Mouse (Mus musculus) neural tube, embryonic 14.5 days (tissue): ENCODE measurements around the gene Atad1. TPM values are rescaled to one million over a fixed set of nuclear protein-coding genes. Genes with fewer than 3 reads are reported as not detected.

Source experiments
- ATAC-seq: fragments of 200-750 bp; cut with Nextera tagmentation; 2 replicates; pipeline ENCODE4 v1.8.0; 2017; ENCODE audit warnings: low read depth, mild to moderate bottlenecking, moderate TSS enrichment, moderate library complexity
- H3K27ac ChIP-seq: fragments of 300-500 bp; sonication (generic); 2 replicates; pipeline ENCODE4 v1.5.1; 2014; ENCODE audit warnings: low read depth, mild to moderate bottlenecking, control low read depth, low read length, moderate library complexity, mixed read lengths
- H3K27me3 ChIP-seq: fragments of 300-500 bp; sonication (generic); 2 replicates; pipeline ENCODE4 v1.6.1; 2014; ENCODE audit warnings: low read length; ENCODE audit not compliant: control insufficient read depth, insufficient read depth
- H3K36me3 ChIP-seq: fragments of 300-500 bp; sonication (generic); 2 replicates; pipeline ENCODE4 v1.6.1; 2014; ENCODE audit warnings: low read length, mixed read lengths; ENCODE audit not compliant: control insufficient read depth, insufficient read depth
- H3K4me1 ChIP-seq: fragments of 300-500 bp; sonication (generic); 2 replicates; pipeline ENCODE4 v1.6.1; 2014; ENCODE audit warnings: low read length; ENCODE audit not compliant: control insufficient read depth, insufficient read depth
- H3K4me2 ChIP-seq: fragments of 300-500 bp; sonication (generic); 2 replicates; pipeline ENCODE4 v1.6.1; 2014; ENCODE audit warnings: mild to moderate bottlenecking, low read depth, low read length, control low read depth
- H3K4me3 ChIP-seq: fragments of 300-500 bp; sonication (generic); 2 replicates; pipeline ENCODE4 v1.5.1; 2014; ENCODE audit warnings: low read depth, low read length, control low read depth, mixed read lengths
- H3K9ac ChIP-seq: fragments of 300-500 bp; sonication (generic); replicated peaks from 2 replicates; pipeline ENCODE4 v1.6.1; 2014; ENCODE audit warnings: low read depth, mild to moderate bottlenecking, control low read depth, low read length, mixed read lengths
- H3K9me3 ChIP-seq: fragments of 300-500 bp; sonication (generic); 2 replicates; pipeline ENCODE4 v1.6.1; 2016; ENCODE audit warnings: low read length; ENCODE audit not compliant: control insufficient read depth
- WGBS: fragments of 180-500 bp; shearing (Covaris S2); extraction: QIAGEN DNeasy Blood & Tissue Kit; methylation state at CpG from one replicate; pipeline ENCODE4 v1.1.7; 2014; 5-methylcytosine and 5-hydroxymethylcytosine counted together
- polyA plus RNA-seq: library from polyadenylated mRNA; unstranded; fragments of >200 nt; fragmentation: Nextera tagmentation; extraction: Ambion mirVana; gene quantifications from 2 replicates; pipeline ENCODE4 v1.2.1, GENCODE M21; 2014

Atad1 gene
- polyA plus RNA-seq, 1 experiment from 2014 or later = 140 TPM

DNA sequence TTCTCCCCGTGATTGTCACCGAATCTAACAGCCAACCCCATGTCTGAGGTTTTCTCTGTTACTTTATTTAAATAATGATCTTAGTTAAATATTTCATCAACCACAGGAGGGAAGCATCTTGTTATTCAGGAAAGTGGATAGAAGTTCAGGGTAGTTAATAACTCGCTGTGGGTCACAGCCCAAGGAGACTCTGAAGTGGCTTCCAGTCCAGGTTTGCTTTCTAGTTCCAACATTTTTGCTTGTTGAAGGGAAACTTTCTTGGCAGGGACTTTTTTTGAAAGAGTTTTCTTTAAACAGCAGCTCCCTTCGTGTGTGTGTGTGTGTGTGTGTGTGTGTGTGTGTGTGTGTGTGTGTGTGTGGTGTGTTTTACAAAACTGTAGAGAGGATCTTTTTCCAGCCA, 112.0 kb downstream of the Atad1 start:
- no peaks in the 10 kb centered on the region for H3K36me3 ChIP-seq
- no peaks in the 10 kb centered on the region for H3K9me3 ChIP-seq
- no peak overlapping the region for H3K9ac ChIP-seq
- no peak for ATAC-seq
- H3K4me1 ChIP-seq = no peaks in the 10 kb centered on the region
- no peaks in the 10 kb centered on the region for H3K27me3 ChIP-seq
- H3K4me3 ChIP-seq = no peak overlapping the region
- H3K27ac ChIP-seq = no peak overlapping the region
- H3K4me2 ChIP-seq = no peak overlapping the region
- WGBS = 89% methylated on average over 4 of the region's 4 CpGs

DNA sequence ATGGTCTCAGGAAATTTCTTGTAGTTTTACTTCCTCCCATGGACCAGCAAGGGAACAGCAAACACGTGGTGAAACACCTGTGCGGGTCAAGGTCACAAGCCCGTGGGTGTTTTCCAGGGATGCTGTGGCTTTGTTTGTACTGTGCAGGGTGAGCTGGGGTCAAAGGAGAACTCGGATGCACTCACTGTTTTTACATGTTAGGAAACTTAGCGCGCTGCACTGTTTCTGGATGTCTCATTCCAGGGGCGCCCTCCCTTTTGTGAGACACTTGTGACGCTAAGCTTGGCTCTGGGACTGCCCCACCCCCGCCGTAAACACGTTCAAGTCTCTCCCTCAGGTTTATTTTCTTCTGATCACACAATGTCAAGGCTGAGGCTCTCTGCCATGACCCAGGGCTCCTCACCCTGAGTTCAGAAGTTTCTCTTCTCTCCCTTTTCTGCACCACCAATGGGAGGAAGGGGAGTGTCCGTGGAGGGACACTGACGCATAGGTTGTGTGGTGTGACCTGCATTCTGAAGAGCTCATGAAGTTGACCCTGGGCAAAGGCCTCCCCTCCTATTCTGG, 112.7 kb downstream of the Atad1 start:
- Histone ChIP-seq H3K36me3 (no peaks in the 10 kb centered on the region), H3K4me1 (no peaks in the 10 kb centered on the region), H3K4me2 (no peak overlapping the region), H3K27ac (no peak overlapping the region), H3K4me3 (no peak overlapping the region), H3K9me3 (no peaks in the 10 kb centered on the region), H3K9ac (no peak overlapping the region), H3K27me3 (no peaks in the 10 kb centered on the region)
- ATAC-seq = no peak
- 70% methylated on average over 13 of the region's 13 CpGs for WGBS

DNA sequence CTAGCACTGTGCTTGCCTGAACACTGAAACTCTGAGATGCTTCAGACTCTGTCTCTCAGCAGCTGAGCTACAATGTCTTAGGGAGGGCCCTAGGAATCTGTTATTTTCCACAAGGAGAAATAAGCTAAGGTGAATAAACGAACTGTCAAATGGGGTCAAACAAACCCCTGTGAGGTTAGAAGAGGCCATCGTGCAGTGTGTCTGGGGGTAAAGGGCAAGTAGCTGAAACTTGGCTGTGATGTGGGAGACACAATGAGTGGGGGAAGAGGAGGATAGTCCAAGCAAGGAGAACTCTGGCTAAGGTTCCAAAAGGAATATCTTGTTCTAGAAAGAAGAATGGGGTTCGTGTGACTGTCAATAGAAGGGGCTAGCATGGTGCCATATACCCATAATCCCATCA, 117.4 kb downstream of the Atad1 start:
- H3K9me3 ChIP-seq = no peaks in the 10 kb centered on the region
- H3K9ac ChIP-seq = no peak overlapping the region
- no peaks in the 10 kb centered on the region for H3K36me3 ChIP-seq
- no peaks in the 10 kb centered on the region for H3K27me3 ChIP-seq
- no peak overlapping the region for H3K4me2 ChIP-seq
- no peak overlapping the region for H3K27ac ChIP-seq
- WGBS = 84% methylated on average over 3 of the region's 3 CpGs
- ATAC-seq = no peak
- H3K4me3 ChIP-seq = no peak overlapping the region
- H3K4me1 ChIP-seq = no peaks in the 10 kb centered on the region

Other genes with a start within 250 kb of the Atad1 start
- 1.5 and 1.7 TPM in 2 replicates for gene Papss2, start 144.0 kb downstream of the Atad1 start, polyA plus RNA-seq
- 19.9 and 28.3 TPM in 2 replicates for gene Pten, start 17.7 kb upstream of the Atad1 start, polyA plus RNA-seq